Mouse (Mus musculus) C2C12 (cell line): ENCODE measurements around the gene Meis2. TPM values are rescaled to one million over a fixed set of nuclear protein-coding genes. Genes with fewer than 3 reads are reported as not detected.
A peak's percentile ranks its signal among the peaks of the same experiment; 100 is the strongest.

Experiments used
- H3K27me3 ChIP-seq: one replicate; pipeline ENCODE4 v1.6.1; 2011; ENCODE audit not compliant: control insufficient read depth, insufficient read depth, insufficient read length
- H3K36me3 ChIP-seq: one replicate; pipeline ENCODE4 v1.6.1; 2011; ENCODE audit not compliant: control insufficient read depth, insufficient read depth
- H3K4me3 ChIP-seq: one replicate; pipeline ENCODE4 v1.5.1; 2011; ENCODE audit warnings: mild to moderate bottlenecking, control low read depth; ENCODE audit not compliant: poor library complexity, insufficient read depth, severe bottlenecking
- H3K79me2 ChIP-seq: one replicate; pipeline ENCODE4 v1.6.1; 2011; ENCODE audit not compliant: control insufficient read depth, insufficient read depth
- H3K79me3 ChIP-seq: one replicate; pipeline ENCODE4 v1.6.1; 2011; ENCODE audit warnings: low read depth, control low read depth
- H3ac ChIP-seq: one replicate; pipeline ENCODE3; 2011; ENCODE audit warnings: low read depth; ENCODE audit not compliant: control insufficient read depth, insufficient read length
- CEBPB ChIP-seq: IDR thresholded peaks from one replicate; pipeline ENCODE4 v1.6.1; 2011; ENCODE audit warnings: low read depth, mild to moderate bottlenecking, control low read depth, moderate library complexity
- CTCF ChIP-seq: IDR thresholded peaks from one replicate; pipeline ENCODE4 v1.5.1; 2011; ENCODE audit not compliant: control insufficient read depth, insufficient read depth, insufficient read length
- FOSL1 ChIP-seq: IDR thresholded peaks from one replicate; pipeline ENCODE4 v1.8.0; 2011; ENCODE audit warnings: mild to moderate bottlenecking, low read length; ENCODE audit not compliant: poor library complexity, insufficient read depth, severe bottlenecking
- MAX ChIP-seq: IDR thresholded peaks from one replicate; pipeline ENCODE4 v1.6.1; 2011; ENCODE audit warnings: mild to moderate bottlenecking, control low read depth
- MYOD1 ChIP-seq: IDR thresholded peaks from one replicate; pipeline ENCODE4 v1.6.1; 2011; ENCODE audit warnings: low read depth; ENCODE audit not compliant: control insufficient read depth, insufficient read length
- MYOG ChIP-seq: IDR thresholded peaks from one replicate; pipeline ENCODE4 v1.6.1; 2011; ENCODE audit not compliant: control insufficient read depth, insufficient read length; ENCODE audit errors: extremely low read depth
- USF1 ChIP-seq: IDR thresholded peaks from one replicate; pipeline ENCODE4 v1.6.1; 2011; ENCODE audit warnings: low read depth, mild to moderate bottlenecking, control low read depth, moderate library complexity
- polyA plus RNA-seq: library from polyadenylated mRNA; unstranded; fragments of >200 nt; fragmentation: generic; extraction: Trizol; gene quantifications from one replicate; pipeline ENCODE4 v1.2.1, GENCODE M21; 2012; ENCODE audit warnings: missing spikeins

The Meis2 gene
- polyA plus RNA-seq, 1 experiment: 16.3 TPM

DNA sequence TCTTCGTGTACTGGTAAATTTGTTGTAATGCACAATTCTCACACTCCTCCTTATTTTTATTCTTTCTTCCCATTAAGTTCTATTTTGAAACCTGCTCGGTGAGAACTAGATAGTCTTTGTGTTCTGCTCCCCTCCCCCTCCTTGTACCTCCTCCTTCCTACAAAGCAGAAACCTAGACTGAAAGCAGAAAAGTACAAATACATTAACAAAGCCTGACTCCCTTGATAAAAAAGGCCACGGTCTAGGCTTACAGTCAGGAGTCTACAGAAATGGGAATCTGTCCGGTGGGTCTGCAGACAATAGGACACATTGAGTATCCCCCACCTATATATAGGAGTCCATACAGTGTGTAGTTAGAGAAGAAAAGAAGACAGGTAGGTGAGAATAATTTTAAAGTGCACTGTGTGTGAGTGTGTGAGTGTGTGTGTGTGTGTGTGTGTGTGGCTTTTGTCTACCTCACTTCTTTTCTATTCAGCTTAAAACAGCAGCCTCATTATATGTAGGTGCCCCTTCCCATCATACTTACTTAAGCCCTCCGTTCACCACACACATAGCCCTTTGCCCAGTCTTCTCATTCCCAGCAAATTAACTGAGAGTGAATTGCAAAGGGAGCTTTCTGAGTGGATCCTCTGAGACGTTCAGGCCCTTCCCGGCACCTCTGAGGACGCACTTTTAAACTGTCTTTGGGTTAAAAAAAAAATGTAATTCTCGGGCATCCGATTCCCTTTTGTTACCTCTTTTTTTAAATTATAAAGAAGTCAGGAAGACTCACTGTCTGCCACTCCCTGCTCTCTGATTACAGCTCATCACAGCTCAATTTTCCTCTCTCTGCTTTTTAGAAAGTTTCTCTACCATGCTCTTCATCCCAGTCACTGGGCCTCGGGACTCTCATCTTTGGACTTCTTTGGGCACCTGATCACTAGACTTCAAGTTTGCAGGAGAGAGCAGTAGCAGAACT lies 208.2 kb downstream of the Meis2 start:
- no peak for TF ChIP-seq FOSL1
- no peak for TF ChIP-seq MYOG
- TF ChIP-seq CTCF: no peak
- no peak for TF ChIP-seq MAX
- TF ChIP-seq MYOD1: no peak
- TF ChIP-seq USF1: no peak
- TF ChIP-seq CEBPB: no peak
- no peaks in the 10 kb centered on the region for H3K36me3 ChIP-seq
- no peak overlapping the region for H3ac ChIP-seq
- no peaks in the 10 kb centered on the region for H3K27me3 ChIP-seq
- H3K79me2 ChIP-seq: no peaks in the 10 kb centered on the region
- H3K79me3 ChIP-seq: no peaks in the 10 kb centered on the region
- H3K4me3 ChIP-seq: no peak overlapping the region

GRCm38 (mm10) chr2:115856401-115857073 lies 209.1 kb downstream of the Meis2 start:
- peak overlapping the region; percentile 34 for H3K4me3 ChIP-seq
- H3K27me3 ChIP-seq: no peaks in the 10 kb centered on the region
- H3K79me2 ChIP-seq: no peaks in the 10 kb centered on the region
- TF ChIP-seq USF1 (no peak), CTCF (no peak), MYOG (no peak), FOSL1 (no peak), MYOD1 (no peak), MAX (no peak), CEBPB (no peak)
- no peaks in the 10 kb centered on the region for H3K36me3 ChIP-seq
- peak overlapping the region; percentile 18 for H3ac ChIP-seq
- H3K79me3 ChIP-seq: no peaks in the 10 kb centered on the region

DNA sequence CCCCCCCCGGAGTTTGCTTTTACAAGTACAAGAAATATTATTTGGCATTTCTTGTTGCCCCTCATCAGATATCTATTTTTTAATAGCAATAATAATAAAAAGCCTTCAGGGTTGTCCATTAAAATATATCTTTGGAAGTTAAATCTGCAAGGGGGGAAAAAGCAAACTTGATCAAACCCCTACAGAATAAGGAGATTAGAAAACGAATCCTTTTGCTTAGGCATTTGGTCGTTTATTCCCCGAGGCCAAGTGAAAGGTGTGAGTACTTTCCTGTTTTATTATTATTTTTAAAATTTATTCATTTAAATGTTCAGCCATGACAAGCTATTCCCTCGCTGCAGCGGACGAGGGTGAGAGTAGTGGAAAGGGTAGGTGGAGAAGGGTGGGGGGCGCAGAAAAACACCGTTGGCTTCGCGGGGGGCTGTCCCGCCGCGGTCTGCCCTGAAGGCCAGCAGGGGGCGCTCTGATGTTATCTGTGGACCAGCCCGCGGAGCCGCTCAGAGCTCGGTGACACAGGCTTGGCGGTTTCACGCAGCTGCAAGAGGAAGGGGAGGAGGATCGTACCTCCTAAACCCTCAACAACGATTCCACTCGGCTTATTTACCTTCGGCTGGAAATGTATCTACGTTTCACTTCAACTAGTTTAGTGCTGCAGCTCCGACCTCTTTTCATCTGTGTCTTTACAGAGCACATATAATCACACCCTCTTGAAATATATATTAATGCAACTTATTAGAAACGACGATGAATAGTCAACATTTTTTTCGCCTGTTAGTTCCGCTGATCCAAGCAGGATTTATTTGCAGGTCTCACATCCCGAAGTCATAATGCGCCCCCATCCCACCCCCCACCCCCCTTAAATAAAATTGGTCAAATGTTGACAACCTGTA lies 209.9 kb downstream of the Meis2 start:
- TF ChIP-seq CTCF (peak; percentile 91), USF1 (no peak), FOSL1 (no peak)
- Histone ChIP-seq H3ac (no peak overlapping the region), H3K79me2 (no peaks in the 10 kb centered on the region), H3K36me3 (no peaks in the 10 kb centered on the region), H3K27me3 (no peaks in the 10 kb centered on the region), H3K79me3 (no peaks in the 10 kb centered on the region), H3K4me3 (peak overlapping the region; percentile 34)

DNA sequence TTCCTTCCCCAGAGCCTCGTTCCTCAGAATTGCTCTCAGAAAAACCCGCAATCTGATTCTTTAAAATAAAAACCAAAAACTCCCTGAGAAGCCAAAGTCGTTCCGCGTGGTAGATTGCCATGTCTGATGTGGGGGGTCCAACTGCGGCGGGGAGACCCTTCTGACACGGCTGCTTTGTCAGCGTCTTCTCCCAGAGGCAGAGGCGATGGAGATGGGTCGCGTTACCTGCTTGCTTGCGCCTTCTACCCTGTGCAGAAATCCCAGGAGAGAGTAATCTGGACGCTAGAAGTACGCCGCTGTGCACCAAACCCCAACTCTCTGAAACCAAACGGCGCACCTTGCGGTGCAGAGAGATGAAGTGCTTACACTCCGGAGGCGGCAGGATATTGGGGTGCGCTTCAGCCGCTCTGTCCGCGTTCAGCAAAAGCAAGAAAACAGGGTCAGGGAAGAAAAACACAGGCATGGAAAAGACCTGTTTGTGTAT lies 210.8 kb downstream of the Meis2 start:
- no peaks in the 10 kb centered on the region for H3K79me2 ChIP-seq
- no peaks in the 10 kb centered on the region for H3K36me3 ChIP-seq
- H3K27me3 ChIP-seq: no peaks in the 10 kb centered on the region
- H3ac ChIP-seq: no peak overlapping the region
- H3K4me3 ChIP-seq: no peak overlapping the region
- no peaks in the 10 kb centered on the region for H3K79me3 ChIP-seq
- TF ChIP-seq MYOD1: no peak
- no peak for TF ChIP-seq CTCF
- no peak for TF ChIP-seq MYOG
- no peak for TF ChIP-seq FOSL1

- Histone ChIP-seq H3K36me3 (no peaks in the 10 kb centered on the region), H3K4me3 (no peak overlapping the region), H3K27me3 (no peaks in the 10 kb centered on the region), H3K79me2 (no peaks in the 10 kb centered on the region), H3K79me3 (no peaks in the 10 kb centered on the region), H3ac (no peak overlapping the region)
- TF ChIP-seq MAX: no peak
- TF ChIP-seq CEBPB: peak; percentile 88
Observed at GRCm38 (mm10) chr2:115854007-115854827, 211.4 kb downstream of the Meis2 start.
